Mouse (Mus musculus) ES-CJ7 (cell line): ENCODE results near the gene Gria2.
A peak's percentile ranks its signal among the peaks of the same experiment; 100 is the strongest.

ENCODE experiments used
- DNase-seq: peaks from one replicate; pipeline ENCODE4 v3.0.0; 2011; ENCODE audit warnings: low read depth, low spot score

The Gria2 gene

GRCm38 (mm10) chr3:80802596-80803081, at the start of gene Gria2:
Gene Gria2 (minus strand): TSS chr3:80802835.
- peak; percentile 87 for DNase-seq

- DNase-seq = no peak
Observed at GRCm38 (mm10) chr3:80850947-80851346, 48.3 kb upstream of the Gria2 start.

DNA sequence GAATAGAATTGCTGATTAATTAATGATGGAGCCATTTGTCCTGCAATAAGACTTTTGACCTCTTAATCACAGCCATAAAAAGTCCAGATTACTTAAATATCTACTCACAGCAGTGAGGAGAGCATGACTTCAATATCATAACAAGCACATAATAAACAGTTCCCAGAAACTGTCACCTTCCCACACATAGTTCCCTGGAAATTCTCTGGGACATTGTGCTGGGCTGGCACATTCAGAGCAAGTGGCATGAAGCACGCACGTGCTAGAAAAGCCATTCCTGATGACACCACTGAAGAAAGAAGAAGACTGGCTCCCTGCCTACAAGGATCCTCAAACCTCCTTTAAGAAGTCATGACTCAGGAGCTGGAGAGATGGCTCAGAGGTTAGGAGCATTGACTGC, 43.0 kb upstream of the Gria2 start:
- no peak for DNase-seq

- no peak for DNase-seq
Observed at GRCm38 (mm10) chr3:80839845-80840244, 37.2 kb upstream of the Gria2 start.

GRCm38 (mm10) chr3:80837583-80837982, 34.9 kb upstream of the Gria2 start:
- no peak for DNase-seq

GRCm38 (mm10) chr3:80823975-80824374, 21.3 kb upstream of the Gria2 start:
- DNase-seq = no peak

- DNase-seq = no peak
Observed at GRCm38 (mm10) chr3:80818619-80819018, 16.0 kb upstream of the Gria2 start.

DNA sequence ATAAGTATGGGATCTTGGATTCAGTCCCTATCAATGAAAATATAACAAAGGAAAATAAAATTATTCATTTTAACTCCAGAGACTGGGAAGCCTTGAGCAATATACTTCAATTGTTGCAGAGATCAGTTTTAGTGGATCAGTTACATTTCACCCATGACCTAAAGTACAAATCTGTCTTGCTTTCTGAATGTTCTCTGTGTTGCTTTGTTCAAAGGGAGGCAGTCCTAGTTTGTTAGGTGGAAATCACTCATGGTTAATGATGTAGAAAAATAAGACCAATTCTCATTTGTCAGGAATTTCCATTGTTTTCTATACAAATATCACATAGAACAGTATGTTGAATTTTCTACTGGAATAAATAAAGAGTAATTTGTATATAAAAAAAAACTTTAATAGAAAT, 11.1 kb upstream of the Gria2 start:
- DNase-seq = no peak

DNA sequence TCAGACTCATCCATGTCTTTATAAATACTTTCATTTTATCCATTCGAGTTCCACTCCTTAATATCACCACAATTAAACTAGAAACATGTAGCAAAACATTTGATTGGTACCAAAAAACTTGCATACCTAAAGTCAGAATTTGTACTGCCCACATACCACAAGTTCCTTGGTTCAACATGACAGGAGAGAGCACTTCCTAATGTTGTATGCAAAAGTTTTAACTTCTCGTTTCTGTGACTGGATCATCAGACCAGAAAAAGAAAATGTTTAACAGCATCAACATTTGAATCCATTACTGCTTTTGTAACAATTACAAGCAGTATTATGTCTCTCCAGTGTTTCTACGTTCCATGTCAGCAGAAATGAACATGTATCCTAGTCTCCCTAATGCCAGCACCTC, 9.6 kb upstream of the Gria2 start:
- no peak for DNase-seq

DNA sequence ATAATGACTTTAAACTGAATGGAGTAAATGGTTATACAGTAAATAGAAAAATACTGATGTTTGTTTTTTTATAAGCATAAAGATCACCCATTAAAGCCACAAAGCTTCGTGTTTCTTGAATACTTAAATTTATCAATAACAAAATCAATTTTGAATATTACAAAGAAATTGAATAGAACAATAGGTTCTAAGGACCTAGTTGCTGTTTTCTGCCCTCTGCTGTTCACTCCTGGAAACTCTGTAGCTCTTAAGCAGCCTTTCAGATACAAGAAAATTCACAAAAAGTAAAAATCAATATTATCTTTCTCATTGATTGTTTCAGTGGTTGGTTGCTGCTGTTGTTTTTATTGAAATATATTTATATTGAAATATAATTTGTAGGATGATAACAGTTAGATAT, 2.7 kb upstream of the Gria2 start:
- DNase-seq = peak; percentile 6

DNA sequence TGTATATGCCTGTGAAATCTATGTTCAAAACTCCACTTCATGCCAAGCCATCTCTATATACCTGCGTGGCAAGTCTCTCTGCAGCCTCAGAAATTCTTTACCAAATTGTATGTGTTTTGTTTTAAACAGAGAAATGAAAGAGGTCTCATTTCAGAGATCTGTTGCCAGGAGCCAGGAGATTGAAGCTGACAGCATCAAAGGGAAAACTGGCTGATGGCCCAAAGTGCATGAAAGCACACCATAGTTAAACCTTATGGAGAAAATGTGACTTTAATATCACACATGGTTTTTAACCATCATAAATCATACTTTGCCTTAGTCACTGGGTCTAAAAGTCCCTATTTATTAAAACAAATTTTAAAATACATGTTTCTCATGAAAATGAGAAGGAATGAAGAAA, 1.2 kb upstream of the Gria2 start:
- no peak for DNase-seq

GRCm38 (mm10) chr3:80803211-80803610, 576 bp upstream of the Gria2 start:
- peak; percentile 2 for DNase-seq

DNA sequence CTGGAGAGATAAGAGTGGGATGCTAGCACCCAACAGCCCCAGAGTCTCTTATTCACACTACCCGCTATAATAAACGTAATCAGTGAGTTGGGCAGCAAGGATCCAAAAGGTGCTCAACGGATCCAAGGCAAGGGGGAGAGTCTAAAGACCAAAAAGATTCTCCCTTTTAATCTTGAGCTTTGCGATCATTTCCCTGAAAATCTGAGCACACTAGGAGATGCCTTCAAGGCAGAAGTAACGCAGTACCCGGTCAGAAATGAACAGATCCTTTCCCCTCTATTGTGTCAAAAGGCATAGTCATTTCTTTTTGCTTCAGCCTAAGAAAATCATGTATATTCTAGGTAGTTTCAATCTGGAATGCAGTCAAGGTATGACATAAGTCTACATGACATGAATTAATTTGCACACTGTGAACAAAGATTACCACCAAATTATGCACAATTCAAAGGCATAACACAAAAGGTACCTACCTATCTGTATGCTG, 766 bp downstream of the Gria2 start:
- no peak for DNase-seq

GRCm38 (mm10) chr3:80800995-80801826, 1.4 kb downstream of the Gria2 start:
- peak; percentile 21 for DNase-seq

DNA sequence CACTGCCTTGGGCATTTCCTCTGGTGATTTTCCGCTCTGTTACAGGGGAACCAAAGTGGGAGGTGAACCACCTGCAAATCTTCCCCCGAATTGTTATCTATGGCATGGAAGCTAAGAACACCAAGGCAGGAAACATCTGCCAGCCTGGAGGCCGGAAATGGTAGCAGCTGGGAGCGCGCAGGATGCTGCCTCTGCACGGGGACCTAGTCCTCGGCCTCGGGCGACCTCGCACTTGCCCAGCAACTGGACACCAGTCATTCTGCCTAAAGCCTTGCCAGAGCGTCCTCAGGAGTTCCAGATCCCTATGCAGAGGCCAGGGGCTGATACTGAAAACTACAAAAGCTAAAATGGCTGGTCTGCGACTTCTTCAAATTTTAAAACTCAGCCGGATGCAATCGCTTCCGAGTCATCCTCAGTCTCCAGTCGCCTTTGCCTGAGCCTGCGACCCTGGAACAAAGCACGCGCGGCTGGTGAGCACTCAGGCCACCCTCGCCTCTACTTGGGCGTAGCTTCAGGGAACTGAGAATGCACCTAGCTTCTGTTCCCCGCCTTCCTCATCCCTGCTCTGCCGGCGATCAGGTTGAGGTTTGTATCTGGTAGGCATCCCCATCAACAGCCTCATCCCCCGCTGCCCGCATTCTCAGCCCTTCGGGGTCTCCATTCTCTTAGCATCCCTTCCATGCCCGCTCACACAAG, 2.2 kb downstream of the Gria2 start:
- DNase-seq = peak; percentile 25

- DNase-seq = no peak
Observed at GRCm38 (mm10) chr3:80797935-80798334, 4.7 kb downstream of the Gria2 start.

GRCm38 (mm10) chr3:80796764-80797163, 5.9 kb downstream of the Gria2 start:
- no peak for DNase-seq

DNA sequence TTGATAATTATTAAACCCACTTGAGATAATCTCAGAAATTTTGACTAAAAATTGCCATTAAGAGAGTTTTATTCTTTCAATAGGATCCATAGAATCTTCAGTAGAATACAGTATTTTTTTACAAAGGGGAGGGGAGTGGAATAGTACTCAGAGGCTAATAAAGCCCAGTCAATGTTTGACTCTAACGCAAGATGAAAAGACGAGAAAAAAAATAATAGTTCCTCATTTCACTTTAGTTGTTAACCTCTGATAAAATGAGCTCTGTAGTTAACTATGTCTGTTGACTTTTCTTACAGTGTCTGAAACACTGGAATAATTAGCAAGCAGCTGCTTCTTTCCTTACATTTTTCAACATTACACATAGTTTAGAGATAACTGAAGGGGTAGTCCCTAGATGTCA, 7.4 kb downstream of the Gria2 start:
- DNase-seq = no peak

- DNase-seq = no peak
Observed at GRCm38 (mm10) chr3:80787116-80787744, 15.4 kb downstream of the Gria2 start.

DNA sequence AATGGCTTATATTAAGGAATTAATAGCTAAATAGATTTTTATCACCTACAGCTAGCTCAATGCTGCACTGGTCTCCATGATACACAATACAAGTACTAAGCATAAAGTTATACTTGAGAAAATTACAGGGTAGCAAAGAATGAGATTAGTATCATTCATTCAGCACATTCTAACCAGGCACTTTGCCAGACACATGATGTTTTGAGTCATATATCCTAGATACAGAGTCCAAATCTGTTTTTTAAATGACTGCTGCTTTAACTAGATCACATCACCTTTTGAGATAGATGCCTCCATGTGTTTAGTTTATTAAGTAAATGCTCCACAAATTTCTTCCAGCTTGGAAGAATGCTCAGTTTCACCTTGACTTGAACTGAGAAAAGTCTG, 21.5 kb downstream of the Gria2 start:
- no peak for DNase-seq

DNA sequence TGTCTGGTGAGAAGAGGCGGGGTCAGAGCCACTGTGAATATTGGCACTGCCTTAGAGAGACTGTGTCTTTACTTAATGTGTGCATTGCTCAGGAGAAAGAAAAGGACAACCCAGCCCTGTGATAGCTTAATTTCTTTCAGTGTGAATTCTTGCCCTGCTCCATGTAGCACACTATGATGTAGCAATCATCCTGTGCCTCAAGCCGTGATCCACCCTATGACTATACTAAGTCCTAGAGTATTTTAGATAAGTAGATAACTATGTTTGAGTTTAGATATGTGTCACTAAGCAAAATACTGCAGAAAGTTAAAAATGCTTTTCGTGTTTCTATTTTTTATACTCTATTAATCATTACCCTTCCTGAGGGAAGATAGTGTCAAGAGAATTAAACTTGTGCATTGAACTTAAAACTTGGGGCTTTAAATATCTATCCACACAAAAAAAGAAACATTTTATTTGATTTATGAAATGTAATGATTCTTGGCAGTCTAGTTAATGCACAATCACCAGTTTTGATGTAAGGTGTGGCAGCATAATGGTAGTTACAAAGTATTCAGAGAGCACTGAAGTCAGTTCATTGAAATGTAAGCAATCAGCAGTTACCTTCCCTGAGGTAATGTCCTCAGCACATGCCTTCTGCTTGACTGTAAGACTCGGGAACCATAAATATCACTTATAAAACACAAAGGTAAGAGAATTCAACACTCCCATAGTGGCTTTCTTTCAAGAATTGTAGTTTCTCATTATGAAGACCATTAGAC, 22.1 kb downstream of the Gria2 start:
- DNase-seq = no peak

DNA sequence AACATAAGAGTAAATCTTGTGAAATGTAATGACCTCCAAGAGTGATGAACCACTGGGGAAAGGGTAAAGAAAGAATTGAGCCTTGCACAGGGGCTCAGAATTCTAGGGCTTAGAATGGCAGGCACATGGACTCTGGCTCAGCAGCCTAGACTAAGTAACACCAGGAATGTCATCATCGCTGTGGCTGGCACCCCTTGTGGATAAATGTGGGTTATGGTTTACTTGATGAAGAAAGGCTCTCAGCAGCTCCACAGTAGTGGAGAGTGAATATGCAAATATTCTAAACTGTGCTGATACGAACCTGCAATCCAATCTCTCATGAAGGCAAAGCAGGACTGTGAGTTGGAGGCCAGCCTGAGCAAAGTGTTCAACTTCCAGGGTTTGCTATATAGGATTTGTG, 26.0 kb downstream of the Gria2 start:
- peak; percentile 3 for DNase-seq
